Mouse (Mus musculus) E14TG2a.4 (cell line): ENCODE data around the gene Rnft2.

Source experiments
- CTCF ChIP-seq: conservative IDR thresholded peaks from 2 replicates; pipeline ENCODE4 v1.5.1; 2014; ENCODE audit warnings: low read length
- NANOG ChIP-seq: IDR thresholded peaks from 2 replicates; pipeline ENCODE4 v1.6.1; 2014; ENCODE audit warnings: borderline replicate concordance, low read length, mixed read lengths
- POU5F1 ChIP-seq: IDR thresholded peaks from 2 replicates; pipeline ENCODE4 v1.6.1; 2014; ENCODE audit warnings: low read length, borderline replicate concordance

- TF ChIP-seq CTCF (no peak), NANOG (no peak), POU5F1 (no peak)
Observed at GRCm38 (mm10) chr5:118264279-118264678, 19.4 kb upstream of the Rnft2 start.
